Mouse (Mus musculus) cerebellum, adult 2 months (tissue): Measurements from ENCODE around the gene Sh2d1b2.

Experiments
- CTCF ChIP-seq: fragments of 200-500 bp; IDR thresholded peaks from 2 replicates; pipeline ENCODE4 v1.5.1; 2011; ENCODE audit warnings: low read depth, mild to moderate bottlenecking, control low read depth, low read length, moderate library complexity, borderline replicate concordance; ENCODE audit not compliant: insufficient read depth
- POLR2A ChIP-seq: fragments of 200-500 bp; IDR thresholded peaks from 2 replicates; pipeline ENCODE4 v1.6.1; 2011; ENCODE audit warnings: low read length, control low read depth, borderline replicate concordance; ENCODE audit not compliant: insufficient read depth

DNA sequence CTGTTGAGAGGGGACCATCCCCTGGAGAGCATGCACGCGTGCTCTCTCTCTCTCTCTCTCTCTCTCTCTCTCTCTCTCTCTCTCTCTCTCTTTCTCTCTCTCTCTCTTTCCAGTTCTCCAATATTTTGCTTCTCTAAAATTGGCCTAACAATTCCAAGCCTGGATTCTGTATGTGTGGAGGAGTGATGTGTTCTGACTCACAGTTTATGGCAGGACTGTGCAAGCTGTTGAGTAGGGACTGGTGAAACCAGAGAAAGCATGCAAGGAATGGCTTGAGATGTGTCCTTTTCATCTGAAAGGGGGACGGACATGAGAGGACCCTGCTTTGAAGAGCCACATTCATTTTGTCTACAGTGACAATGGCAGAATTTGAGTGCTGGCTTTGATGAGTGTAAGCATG, 12.5 kb downstream of the Sh2d1b2 start:
- TF ChIP-seq CTCF (no peak), POLR2A (no peak)
